Mouse (Mus musculus): Measurements from ENCODE around the gene Zfp428.

Zfp428 gene

DNA sequence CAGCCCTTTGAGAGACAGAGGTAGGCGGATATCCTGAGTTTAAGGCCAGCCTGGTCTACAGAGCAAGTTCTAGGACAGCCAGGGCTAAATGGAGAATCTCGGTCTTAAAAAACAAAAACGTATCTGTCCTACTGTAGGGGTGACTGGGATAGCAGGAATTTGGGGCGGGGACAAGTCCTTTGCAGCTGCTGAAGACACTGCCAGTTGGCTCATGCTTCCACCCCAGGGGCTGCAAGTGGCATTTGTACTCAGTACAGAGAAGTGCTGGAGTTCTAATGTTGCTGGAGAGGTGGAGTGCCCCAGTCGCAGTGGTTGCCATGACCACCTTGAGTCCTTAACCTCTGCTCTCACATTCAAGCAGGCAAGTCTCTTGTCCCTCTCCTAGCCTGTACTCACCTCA is 16.0 kb downstream of the Zfp428 start:
- DNase-seq (ENCODE audit: low spot score) = no peak

GRCm38 (mm10) chr7:24523723-24524122 is 16.9 kb downstream of the Zfp428 start:
- no peak for DNase-seq (ENCODE audit: low spot score)

DNA sequence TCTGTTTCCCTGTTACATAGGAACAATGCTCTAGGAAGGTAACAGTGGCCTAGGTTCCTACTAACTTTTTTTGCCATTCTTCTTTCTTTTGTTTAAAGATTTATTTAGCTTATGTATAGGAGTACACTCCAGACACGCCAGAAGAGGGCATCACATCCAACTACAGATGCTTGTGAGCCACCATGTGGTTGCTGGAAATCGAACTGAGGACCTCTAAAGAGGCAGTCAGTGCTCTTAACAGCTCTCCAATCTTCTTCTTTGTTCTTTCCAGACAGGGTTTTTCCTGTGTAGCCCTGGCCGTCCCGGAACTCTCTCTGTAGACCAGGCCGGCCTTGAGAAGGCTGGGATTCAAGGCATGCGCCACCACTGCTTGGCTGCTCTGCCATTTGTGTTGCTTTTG is 18.2 kb downstream of the Zfp428 start:
- no peak for DNase-seq (ENCODE audit: low spot score)

GRCm38 (mm10) chr7:24525686-24526420 is 19.0 kb downstream of the Zfp428 start:
- DNase-seq (ENCODE audit: low spot score) = no peak

DNA sequence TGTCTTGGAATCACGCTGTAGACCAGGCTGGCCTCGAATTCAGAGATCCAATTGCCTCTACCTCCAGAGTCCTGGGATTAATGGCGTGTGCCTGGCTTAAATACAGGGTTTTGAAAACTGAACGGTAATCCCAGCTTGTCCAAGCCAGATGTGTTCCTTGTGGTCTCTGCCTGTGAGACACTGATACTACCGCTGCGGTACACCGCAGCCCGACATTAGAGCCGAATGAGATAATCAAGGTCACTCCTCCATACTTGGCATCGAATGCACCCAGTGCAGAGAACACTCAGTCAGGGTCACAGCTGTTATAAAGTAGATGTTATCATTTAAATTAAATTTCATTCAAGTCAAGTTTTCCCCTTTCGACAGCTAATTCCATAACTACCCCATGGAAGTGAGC is 22.1 kb downstream of the Zfp428 start:
- no peak for DNase-seq (ENCODE audit: low spot score)

DNA sequence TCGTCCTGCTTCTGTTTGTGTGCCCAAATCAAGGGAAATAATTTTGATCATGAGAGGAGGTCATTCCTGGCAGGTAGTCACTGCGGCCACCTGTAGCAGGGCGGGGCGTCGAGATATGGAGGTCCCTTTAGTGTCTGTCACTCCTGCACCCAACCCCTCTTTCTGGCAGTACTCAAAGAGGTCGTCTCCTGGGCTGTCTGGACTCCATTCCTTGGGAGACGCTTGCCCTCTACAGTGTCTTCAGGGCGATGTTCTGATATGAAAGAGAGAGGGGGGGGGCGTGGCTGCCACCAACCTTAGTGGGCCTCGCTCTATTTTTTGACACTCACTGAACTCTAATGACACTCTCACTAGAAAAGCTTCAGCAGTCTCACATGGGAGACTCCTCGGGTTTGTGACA is 22.8 kb downstream of the Zfp428 start:
- no peak for DNase-seq (ENCODE audit: low spot score)

DNA sequence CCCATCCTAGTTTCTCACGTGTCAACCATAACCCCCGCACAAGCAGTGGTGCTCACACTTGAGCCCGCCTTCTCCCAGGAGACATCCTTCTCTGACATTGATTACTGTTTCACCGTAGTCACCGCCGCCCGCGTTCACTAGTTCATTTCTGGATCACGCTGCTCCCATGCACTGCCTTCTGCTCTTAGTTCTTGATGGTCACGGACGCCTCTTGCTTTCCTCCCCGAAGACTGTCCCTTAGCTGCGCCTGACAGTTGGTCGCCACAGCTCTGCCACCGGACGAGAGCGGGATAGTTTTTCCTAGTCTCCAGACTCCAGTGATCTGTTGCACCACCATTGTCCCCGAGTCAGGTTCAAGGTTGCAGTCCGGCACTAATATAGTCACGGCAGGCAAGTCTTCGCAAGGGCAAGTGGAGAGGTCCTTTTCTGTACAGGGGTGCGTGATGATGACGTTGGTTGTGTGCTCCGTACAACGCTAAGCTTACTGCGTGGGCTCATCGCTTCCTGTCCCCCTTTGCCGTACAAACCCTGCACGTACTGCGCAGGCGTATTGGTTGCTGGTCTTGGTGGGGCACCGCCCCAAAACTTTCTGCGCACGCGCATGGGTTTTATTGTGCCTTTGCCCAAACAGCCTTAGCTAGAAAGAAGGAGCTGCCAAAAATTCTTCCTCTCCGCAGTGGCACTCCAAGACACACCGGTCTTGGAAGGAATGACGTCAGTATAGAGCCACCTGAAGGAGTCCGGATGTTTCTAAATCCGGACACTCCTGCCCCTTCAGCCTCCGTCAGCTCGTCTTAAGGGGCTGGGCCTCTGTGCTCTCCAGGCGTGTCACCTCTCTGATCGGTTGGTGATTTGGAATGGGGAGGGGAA is 23.5 kb downstream of the Zfp428 start, which contains the start of gene Irgq:
Gene Irgq (plus strand): TSS at position 628 of the 870 bp plus-strand sequence.
- DNase-seq (ENCODE audit: low spot score) = peak; percentile 98

- peak; percentile 55 for DNase-seq (ENCODE audit: low spot score)
Measured at GRCm38 (mm10) chr7:24531211-24531971, 24.6 kb downstream of the Zfp428 start.

- no peak for DNase-seq (ENCODE audit: low spot score)
Measured at GRCm38 (mm10) chr7:24533031-24533571, 26.3 kb downstream of the Zfp428 start.

- no peak for DNase-seq (ENCODE audit: low spot score)
Measured at GRCm38 (mm10) chr7:24533806-24534205, 27.0 kb downstream of the Zfp428 start.

GRCm38 (mm10) chr7:24534301-24534700 is 27.5 kb downstream of the Zfp428 start:
- DNase-seq (ENCODE audit: low spot score) = no peak

DNA sequence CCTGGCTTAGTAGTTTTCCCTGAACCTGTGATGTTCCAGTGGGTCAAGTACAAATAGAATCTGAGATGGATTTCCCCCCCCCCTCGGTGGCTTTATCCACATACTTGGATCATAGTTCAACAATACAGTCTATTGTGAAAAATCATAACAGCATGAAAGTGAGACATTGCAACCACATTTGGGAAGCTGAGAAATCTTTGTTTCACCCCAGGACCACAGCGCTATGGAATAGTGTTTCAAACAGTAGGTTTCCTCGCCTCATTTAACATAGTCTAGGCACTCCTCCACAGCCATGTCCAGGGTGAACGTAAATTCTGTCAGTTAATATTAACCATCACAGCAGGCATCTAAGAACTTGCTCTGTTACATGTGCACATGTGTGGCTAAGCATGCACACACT is 30.3 kb downstream of the Zfp428 start:
- DNase-seq (ENCODE audit: low spot score) = no peak

GRCm38 (mm10) chr7:24537591-24537990 is 30.8 kb downstream of the Zfp428 start:
- DNase-seq (ENCODE audit: low spot score) = no peak

DNA sequence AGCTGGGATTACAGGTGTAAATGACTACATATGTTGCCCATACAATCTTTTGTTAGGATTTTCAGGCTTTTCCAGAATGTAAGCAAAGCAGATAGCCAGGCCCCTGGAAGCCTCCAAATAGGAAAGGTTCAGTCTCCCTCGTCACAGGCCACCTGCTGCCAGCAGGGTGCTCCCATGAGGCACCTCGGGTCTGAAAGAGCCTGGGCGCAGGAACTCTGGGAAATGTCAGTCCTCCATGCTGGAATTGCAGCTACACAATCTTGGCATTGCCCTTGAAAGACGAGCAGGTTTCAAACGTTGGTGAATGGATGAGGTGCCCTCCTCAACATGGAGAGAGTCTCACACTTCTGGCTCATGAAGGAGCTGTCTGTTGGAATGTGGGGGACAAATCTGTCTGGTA is 31.3 kb downstream of the Zfp428 start:
- DNase-seq (ENCODE audit: low spot score) = no peak

DNA sequence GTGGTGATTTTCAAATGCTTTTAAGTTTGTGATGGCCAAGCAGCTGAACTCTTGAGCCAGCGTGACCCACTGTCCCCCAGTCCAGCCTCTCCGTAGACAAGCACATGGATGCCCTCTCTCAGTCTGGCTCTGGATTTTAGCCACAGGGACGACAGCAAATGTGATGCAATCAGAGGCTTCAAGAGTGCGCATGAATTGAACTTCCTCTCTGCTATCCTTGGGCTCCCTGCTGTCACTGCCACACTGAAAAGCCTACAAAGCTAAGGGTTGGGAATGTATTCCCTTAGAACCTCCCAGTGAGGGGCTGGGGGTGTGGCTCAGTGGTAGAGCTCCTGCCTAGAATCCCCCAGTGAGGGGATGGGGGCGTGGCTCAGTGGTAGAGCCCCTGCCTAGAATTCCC is 31.9 kb downstream of the Zfp428 start:
- no peak for DNase-seq (ENCODE audit: low spot score)

- no peak for DNase-seq (ENCODE audit: low spot score)
Measured at GRCm38 (mm10) chr7:24539686-24540085, 32.9 kb downstream of the Zfp428 start.

DNA sequence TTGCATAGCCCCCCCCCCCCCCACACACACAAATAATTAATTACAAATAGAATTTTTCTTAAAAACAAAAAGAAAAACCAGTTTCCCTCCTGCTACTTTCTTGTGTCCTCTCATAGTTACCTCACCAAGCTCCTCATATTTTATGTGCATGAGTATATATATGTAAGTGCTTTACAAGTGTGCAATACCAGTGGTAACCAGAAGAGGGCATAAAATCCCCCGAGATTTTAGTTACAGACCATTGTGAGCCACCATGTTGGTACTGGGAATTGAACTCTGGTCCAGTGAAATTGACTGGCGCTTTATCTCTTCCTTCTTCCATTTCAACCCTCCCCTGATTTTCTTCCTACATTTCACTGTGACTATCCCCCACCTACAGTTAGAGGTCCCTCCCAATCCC is 37.7 kb downstream of the Zfp428 start:
- no peak for DNase-seq (ENCODE audit: low spot score)

GRCm38 (mm10) chr7:24546068-24546614 is 39.3 kb downstream of the Zfp428 start, which contains the start of the genes Pinlyp and Xrcc1:
Gene Pinlyp (minus strand): TSS chr7:24546118.
Gene Xrcc1 (plus strand): TSS chr7:24546289.
- no peak for DNase-seq (ENCODE audit: low spot score)

- DNase-seq (ENCODE audit: low spot score) = peak; percentile 97
Measured at GRCm38 (mm10) chr7:24546634-24547389, 40.0 kb downstream of the Zfp428 start.

DNA sequence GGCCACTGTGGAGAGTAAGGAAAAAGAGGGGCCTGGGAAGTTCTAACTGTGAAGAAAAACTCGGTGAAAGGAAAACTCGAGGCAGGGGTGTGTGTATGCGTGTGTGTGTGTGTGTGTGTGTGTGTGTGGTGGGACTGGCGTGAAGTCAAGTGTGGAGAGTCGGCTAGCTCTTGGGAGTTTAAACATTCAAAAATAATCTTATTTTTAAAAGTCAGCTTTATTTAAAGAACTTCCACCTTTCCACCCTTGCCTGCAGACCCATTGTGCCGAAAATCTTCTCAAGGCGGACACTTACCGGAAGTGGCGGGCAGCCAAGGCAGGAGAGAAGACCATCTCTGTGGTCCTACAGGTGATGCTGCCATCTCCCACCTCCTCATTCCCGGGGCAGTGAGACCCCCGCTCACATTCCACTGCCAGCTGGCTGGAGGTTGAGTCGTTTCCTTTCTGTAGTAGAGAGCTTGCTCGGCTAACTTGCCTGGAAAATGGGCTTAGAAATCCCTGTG is 40.8 kb downstream of the Zfp428 start:
- no peak for DNase-seq (ENCODE audit: low spot score)

All from ovary, postnatal 14 days (tissue).